Mouse (Mus musculus): ENCODE measurements around the gene Tmem150a.

GRCm38 (mm10) chr6:72367460-72367974, 12.3 kb downstream of the Tmem150a start:
- TF ChIP-seq CTCF (IDR thresholded peaks at IDR 0.05; ENCODE audit: borderline replicate concordance, insufficient read depth, low read depth, low read length) (no peak), POLR2A (IDR thresholded peaks at IDR 0.05; ENCODE audit: borderline replicate concordance, insufficient read depth, low read length) (no peak)

All from cerebellum, adult 2 months (tissue).